Mouse (Mus musculus) heart, adult 8-10 months (tissue): ENCODE measurements around the gene Pum3. TPM values are rescaled to one million over a fixed set of nuclear protein-coding genes. Genes with fewer than 3 reads are reported as not detected.

Experiments
- DNase-seq: peaks from one replicate; pipeline ENCODE4 v3.0.0; 2022; ENCODE audit warnings: low spot score
- total RNA-seq, 4 experiments: library from RNA; stranded (reverse); gene quantifications; 2 replicates each; pipeline ENCODE4 v1.2.4; 2022

The Pum3 gene
- 10 to 100 TPM; 21.4 to 33.7 (median 31.1) TPM for total RNA-seq

GRCm38 (mm10) chr19:27429745-27430251 lies at the start of gene Pum3:
Gene Pum3 (minus strand): TSS chr19:27429825.
- peak; percentile 99 for DNase-seq

DNA sequence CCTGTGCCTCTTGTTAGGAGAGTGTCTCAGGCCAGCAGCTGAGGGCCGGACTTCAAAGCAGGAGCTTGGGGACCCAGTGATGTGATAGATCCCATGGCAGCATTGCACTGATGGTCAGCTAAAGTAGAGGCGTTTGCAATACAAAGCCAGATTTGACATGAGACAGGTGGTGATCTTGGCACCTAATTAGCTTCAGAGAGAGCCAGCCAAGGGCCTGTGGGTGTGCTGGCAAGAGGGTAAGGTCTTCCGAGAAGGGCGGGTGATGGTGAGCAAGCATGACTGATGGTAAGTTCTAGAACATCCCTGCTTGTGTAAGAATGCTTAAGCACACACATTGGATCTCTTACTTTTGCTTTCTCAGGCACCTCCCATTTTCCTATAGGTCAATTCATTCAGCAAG lies 37.1 kb upstream of the Pum3 start:
- DNase-seq: no peak

- no peak for DNase-seq
Measured at GRCm38 (mm10) chr19:27462656-27463055, 33.0 kb upstream of the Pum3 start.

- peak; percentile 14 for DNase-seq
Measured at GRCm38 (mm10) chr19:27450458-27450857, 20.8 kb upstream of the Pum3 start.

DNA sequence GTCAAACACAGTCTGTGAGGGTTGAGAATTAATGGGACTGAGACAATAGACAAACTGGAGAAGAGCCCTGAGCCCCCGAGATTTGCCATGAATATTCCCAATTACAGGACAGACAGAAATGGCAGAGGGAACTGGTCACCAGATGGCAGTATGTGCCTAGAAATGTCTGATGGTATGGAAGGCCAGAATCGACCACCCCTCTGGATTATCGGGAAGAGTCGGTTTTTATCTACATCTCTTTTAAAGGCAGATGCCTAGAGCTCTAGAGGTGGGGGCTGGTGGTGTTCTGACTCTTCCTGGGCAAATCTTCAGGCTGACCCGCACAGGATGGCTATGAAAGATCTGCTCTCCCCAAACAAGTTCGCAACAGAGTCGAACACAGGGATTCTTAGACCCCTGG lies 17.9 kb upstream of the Pum3 start:
- DNase-seq: no peak

- DNase-seq: no peak
Measured at GRCm38 (mm10) chr19:27441106-27441505, 11.5 kb upstream of the Pum3 start.

- no peak for DNase-seq
Measured at GRCm38 (mm10) chr19:27437982-27438652, 8.5 kb upstream of the Pum3 start.

GRCm38 (mm10) chr19:27430406-27430805 lies 781 bp upstream of the Pum3 start:
- no peak for DNase-seq

DNA sequence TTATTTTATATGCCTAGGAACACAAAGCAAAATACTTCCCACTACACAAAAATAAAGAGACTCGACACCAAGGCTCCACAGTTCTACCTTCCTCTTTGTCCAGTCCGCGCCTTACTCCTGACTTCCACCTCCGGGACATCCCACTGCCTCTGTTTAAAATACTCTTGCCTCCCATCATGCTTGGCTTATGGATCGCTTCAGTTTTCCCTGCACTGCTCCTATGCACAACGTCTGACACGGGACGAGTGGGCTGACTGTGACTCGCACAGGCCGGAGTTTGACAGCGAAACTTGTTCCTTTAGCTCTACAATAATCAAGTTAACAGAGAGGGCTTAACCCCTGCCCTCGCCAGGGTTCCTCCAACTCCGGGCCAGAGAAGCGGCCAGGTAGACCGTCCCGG lies 344 bp downstream of the Pum3 start:
- DNase-seq: no peak

GRCm38 (mm10) chr19:27427865-27428264 lies 1.8 kb downstream of the Pum3 start:
- DNase-seq: no peak

- DNase-seq: no peak
Measured at GRCm38 (mm10) chr19:27426451-27426850, 3.2 kb downstream of the Pum3 start.

DNA sequence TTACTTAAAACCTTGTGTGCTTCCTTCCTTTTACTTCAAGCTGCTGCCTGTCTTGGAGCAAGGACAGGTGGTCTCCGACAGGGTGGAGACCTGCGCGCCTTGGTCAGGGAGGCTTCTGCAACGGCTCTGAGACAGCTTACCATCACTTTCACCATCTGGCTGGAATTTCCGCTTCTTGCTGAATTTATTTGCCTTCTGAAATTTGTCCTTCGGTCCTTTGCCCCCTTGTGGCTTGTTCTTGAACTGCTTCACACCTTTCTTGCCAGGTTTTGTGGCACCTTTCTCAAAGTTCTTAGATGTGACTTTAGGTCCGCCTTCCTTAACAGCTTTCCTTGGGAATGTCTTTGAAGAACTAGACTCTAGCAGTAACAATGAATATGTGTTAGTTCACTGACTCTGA lies 4.0 kb downstream of the Pum3 start:
- DNase-seq: no peak

GRCm38 (mm10) chr19:27417375-27417774 lies 12.2 kb downstream of the Pum3 start:
- DNase-seq: no peak

GRCm38 (mm10) chr19:27416569-27416968 lies 13.1 kb downstream of the Pum3 start:
- DNase-seq: peak; percentile 33

DNA sequence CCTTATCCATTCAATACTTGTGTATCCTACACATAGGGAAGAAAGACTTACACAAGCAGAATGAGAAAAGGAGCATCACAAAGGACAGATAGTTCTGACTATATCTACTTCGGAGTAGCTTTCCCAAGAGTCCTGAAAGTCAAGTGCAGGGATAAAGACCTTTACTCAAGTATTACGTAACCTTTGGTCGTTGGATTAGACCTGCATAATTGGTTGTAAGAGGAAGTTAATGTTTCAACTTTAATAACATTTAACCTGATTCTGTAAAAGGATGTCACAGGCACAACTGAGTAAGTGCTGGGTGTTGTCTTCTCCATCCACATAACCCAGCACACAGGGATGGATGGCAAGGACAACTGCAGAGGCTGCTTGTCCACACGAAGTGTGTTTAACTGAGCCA lies 18.3 kb downstream of the Pum3 start:
- no peak for DNase-seq

DNA sequence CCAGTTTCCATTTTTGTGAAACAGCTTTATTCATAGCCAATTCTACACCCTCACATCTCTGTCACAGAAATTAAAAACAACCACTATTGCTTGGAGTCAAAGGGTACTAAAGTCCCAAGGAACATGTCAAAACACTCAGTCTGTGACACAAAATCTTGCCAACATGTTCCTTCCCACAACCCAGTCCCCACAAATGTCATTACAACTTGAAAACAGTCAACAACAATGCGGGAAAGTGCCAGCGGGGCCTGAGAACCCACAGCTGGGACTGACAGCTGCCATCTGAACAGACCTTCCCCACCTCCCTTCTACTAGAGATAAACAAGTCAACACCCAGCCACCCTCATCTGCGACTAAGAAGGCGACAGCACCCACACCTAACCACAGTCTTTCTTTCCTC lies 18.9 kb downstream of the Pum3 start:
- no peak for DNase-seq

DNA sequence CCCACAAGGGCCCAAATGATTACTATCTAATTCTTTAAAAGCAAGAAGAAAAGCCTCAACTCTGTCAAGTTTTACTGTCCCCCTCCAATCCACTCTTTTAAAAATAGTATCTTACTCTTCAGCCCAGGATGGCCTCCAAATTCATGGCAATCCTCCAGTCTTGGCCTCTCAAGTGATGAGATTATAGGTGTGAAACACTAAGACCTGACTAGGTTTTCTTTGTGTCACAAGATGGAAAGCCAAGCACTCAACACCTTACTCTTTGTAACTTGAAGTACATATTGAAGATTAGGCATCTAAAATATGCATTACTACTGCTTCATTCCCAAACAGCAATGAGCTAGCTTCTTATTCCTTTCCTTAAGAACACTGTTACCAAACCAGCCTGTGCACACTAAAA lies 19.8 kb downstream of the Pum3 start:
- DNase-seq: peak; percentile 25

GRCm38 (mm10) chr19:27409196-27409595 lies 20.4 kb downstream of the Pum3 start:
- no peak for DNase-seq

- no peak for DNase-seq
Measured at GRCm38 (mm10) chr19:27397797-27398196, 31.8 kb downstream of the Pum3 start.

GRCm38 (mm10) chr19:27397223-27397622 lies 32.4 kb downstream of the Pum3 start:
- no peak for DNase-seq

DNA sequence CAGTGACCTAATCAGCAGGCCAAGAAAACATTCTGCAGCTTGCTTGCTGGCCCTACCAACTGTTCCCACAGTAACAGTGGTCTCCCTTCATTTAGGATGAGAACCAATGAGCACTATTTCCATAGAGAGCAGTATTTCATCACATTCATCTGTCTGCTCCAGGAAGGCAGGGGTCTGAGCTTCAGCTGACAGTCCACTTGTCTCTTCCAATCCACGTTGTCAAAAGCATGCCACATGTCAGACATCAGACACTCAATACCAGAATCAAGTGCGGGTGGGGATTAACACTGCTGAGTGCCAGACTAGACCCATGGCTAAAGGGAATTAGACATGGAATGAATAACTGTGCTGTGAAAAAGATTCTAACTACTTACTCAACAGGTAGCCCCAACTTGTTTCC lies 32.9 kb downstream of the Pum3 start:
- no peak for DNase-seq

DNA sequence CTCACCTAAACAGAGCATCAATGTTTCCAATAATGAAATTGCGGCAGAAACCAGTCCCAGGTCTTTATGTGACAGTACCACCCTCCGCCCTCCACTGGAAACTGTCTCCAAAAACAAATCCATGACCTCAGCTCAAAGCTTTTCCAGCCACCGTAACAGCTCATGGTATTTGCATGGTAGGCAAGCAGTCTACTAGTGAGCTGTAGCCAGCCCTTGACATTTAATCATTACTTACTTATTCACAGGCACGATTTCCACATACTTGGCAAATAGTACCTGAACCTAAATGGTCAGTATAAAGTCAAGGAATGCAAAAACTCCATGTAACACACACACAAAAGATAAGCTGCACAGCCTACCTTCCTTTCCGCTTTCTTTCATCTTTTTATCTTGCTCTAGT lies 33.7 kb downstream of the Pum3 start:
- DNase-seq: no peak

GRCm38 (mm10) chr19:27395481-27395880 lies 34.1 kb downstream of the Pum3 start:
- DNase-seq: no peak
